Mouse (Mus musculus) gastrocnemius, postnatal 14 days (tissue): ENCODE measurements around the gene Pxn. TPM values are rescaled to one million over a fixed set of nuclear protein-coding genes. Genes with fewer than 3 reads are reported as not detected.
"Not testable (repeated sequence)": the region's sequence is repeated elsewhere in the genome, so short reads cannot be mapped to it uniquely, and the experiment has no call there.

Experiments
- DNase-seq: peaks from one replicate; pipeline ENCODE4 v3.0.0; 2021; ENCODE audit warnings: mixed read lengths
- intact Hi-C: fragments of 180-260 bp; cut with DNase I; formaldehyde crosslinking; loops from one replicate; pipeline ENCODE4 v1.15.1; 2025; ENCODE audit warnings: low total_unique reads
- total RNA-seq, 2 experiments: library from RNA; stranded (reverse); gene quantifications; 2 replicates each; pipeline ENCODE4 v1.2.3; 2021

The Pxn gene
- total RNA-seq, 2 experiments from 2014 or later = 80.6 to 83.4 TPM

DNA sequence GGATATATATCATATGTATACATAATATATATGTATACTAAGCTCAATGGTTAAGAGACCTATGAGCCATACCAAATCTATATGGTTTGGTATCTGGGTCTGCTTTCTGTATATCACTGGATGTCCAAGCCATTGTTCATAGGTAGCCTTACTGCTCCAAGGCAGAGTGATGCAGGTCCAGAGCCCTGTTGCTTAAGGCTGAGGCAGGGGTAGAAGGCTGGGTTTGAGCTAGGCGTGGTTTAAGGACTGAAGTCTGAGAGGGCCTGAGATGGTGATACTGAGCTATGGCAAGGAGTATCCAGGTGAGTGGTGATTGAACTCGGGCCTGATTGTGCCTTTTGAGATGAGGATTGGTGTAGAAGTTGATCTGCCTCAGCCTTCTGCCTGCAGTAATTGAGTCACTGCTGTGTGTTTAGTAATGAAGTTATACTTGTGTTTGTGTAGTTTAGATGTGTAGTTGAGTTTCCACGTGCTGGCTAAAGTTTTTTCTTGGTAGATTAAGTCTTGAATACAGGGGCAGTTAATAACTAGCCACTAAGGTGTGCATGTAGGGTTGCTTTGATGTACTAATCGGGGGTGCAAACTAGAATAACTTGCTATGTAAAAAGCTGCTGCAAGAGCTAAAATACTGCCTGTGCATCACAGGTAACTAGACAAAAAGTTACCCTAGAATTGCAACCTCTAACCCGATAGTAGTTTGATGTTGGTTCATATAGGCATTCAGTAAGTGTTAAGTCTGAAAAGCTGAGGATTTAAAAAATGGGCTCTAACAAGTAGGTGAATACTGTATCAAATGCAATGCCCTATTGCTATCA, 57.5 kb downstream of the Pxn start:
- DNase-seq = no peak
- intact Hi-C loops = no loop called here

- intact Hi-C loops = no loop called here
- peak; percentile 82 for DNase-seq
These were observed 58.4 kb downstream of the Pxn start, which contains the start of gene Gcn1l1 for GRCm38 (mm10) chr5:115564737-115565393. TSS of gene Gcn1l1 (plus strand) at chr5:115565254.

- intact Hi-C loops = no loop called here
- no peak for DNase-seq
These were observed 58.9 kb downstream of the Pxn start for GRCm38 (mm10) chr5:115565403-115565802.

GRCm38 (mm10) chr5:115568681-115569080, 62.2 kb downstream of the Pxn start:
- DNase-seq = no peak
- intact Hi-C loops = no loop called here

DNA sequence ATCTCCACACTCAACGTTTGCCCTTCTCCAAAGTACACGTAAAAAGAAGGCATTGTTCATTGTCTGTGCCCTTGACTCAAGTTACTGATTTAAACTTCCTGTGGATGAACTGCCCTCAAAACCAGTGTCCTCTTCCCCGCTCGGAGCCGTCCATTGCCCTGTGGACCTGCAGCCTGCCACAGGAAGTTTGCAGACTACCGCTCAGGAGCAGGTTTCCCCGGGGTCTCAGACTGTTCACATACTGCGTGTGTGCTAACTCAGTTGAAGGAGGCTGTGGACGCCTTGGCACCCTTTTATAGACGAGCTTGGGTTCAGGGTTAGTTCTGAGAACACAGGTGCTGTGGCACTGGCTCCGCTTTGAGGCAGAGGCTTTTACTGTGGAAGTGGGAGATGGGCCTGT, 62.8 kb downstream of the Pxn start:
- intact Hi-C loops = no loop called here
- DNase-seq = no peak

DNA sequence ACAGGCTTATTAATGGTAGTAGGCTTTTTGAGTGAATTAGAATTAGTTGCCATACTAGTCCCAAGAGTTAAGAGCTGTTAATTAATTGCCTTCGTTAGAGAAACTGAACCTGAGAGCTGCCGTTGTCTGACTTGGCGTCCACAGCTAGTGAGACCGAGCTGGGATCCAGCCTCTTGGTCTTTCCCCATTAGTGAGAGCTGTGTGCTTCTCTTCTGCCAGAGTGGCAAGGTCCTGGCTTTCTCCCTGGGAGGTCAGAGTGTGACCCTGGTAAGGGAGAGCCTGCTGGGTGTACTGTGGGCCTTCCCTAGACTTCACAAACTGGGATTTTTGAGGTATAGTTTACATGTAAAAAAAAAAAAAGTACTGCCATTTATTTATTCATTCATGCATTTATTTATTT, 63.2 kb downstream of the Pxn start:
- intact Hi-C loops = no loop called here
- DNase-seq = no peak

DNA sequence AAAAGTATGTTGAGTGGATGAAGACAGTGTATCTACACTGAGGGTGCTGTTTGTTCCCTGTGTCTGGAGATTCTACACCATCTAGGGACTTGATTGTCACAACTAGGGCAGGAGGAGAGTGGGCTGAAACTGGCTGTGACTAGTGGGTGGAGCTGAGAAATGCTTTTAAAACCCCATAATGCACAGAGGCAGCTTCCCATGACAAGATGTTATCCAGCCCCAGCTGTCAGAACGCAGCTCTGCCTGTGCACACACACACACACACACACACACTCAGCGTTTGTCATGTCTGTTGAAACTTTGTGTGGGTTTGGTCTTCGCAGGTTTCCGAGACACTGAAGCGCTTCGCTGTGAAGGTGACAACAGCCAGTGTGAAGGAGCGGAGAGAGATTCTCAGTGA, 64.6 kb downstream of the Pxn start:
- no peak for DNase-seq
- intact Hi-C loops = no loop called here

GRCm38 (mm10) chr5:115572679-115573535, 66.4 kb downstream of the Pxn start:
- DNase-seq = no peak
- intact Hi-C loops = no loop called here

GRCm38 (mm10) chr5:115574992-115575391, 68.5 kb downstream of the Pxn start:
- intact Hi-C loops = no loop called here

DNA sequence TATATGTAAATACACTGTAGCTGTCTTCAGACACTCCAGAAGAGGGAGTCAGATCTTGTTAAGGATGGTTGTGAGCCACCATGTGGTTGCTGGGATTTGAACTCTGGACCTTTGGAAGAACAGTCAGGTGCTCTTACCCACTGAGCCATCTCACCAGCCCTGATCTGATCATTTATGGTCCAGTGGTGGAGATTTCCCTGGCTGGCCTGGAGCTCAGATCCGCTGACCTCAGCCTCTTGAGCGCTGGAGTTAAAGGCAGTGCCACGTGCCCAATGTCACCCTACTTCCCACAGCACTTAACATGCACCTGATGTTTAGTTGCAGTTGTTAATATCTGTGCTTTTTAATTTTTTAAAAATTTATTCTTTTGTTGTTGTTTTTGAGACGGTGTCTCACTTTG, 71.2 kb downstream of the Pxn start:
- intact Hi-C loops, DNase-seq: not testable (repeated sequence)

More at GRCm38 (mm10) chr5:115574992-115575391, 68.5 kb downstream of the Pxn start:
- peak; percentile 51 for DNase-seq

GRCm38 (mm10) chr5:115578922-115579321, 72.4 kb downstream of the Pxn start:
- DNase-seq = no peak
- intact Hi-C loops = no loop called here

GRCm38 (mm10) chr5:115579363-115579762, 72.9 kb downstream of the Pxn start:
- intact Hi-C loops = no loop called here
- DNase-seq = no peak

DNA sequence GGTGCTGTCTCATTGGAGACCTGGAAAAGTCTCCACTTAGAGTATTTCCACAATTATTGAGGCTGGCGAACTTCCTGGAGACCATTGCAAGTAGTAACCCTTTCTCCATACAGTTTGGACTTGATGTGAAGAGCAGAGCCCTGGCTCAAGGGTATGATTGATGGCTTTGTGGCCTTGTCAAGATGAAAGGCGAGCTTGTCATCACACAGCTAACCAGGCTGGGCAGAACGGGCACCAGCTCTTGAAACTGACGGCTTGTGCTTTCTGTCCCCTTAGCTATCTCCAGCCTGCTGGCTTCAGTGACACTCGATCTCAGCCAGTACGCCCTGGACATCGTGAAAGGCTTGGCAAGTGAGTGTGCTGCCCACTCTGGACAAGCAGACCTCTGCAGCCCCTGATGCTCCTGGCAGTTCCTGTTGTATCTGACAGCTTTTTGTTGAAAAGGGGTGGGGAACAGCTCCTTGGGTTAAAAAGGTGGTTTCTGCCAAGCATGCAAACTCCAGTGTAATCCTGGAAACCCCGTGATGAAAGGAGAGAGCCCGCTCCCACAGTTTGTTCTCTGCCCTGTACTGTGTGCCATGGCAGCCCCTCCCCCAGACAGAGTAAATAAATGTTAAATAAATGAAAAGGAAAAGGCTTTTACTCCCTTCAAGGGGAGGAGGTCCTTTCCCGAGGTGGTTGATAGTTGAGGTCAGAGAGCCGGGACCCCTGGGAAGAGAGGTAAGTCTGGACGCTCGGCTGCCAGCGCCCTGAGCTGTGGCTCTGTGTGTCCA, 73.9 kb downstream of the Pxn start:
- no peak for DNase-seq
- intact Hi-C loops = no loop called here

DNA sequence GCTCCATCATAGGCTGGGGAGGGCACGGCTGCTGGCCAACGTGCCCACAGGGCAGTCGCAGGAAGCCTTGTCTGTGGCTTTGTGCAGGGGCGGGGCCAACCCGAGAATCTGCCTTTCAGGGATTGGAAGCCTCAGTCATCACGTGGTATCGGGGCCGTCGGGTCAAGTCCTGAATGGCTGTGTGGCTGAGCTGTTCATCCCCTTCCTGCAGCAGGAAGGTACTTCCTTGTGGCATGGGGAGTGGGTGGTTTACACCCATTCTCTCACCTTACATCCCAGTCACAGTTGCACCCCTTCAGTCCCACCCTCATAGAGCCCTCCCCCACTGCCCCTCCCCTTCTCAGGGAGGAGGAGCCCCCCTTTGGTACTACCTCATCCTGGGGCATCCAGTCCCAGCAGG, 75.2 kb downstream of the Pxn start:
- intact Hi-C loops = no loop called here
- no peak for DNase-seq

DNA sequence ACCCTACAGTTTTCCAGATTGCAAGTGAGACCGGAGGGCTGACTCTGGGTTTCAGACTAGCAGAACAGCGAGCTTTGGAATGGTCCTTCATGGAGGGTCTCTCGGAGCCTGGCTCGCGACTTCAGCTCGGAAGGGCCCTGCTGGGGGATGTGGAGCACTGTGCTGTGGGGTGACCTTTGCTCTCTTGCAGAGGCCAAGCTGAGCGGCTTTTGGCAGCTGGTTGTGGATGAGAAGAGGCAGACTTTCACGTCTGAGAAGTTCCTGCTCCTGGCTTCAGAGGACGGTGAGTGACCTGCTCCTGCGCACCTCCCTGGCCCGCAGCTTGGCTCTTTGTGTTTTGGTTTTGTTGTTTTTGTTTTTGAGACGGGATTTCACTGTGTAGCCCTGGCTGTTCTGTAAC, 79.1 kb downstream of the Pxn start:
- DNase-seq = no peak
- intact Hi-C loops = no loop called here

GRCm38 (mm10) chr5:115586166-115586565, 79.7 kb downstream of the Pxn start:
- intact Hi-C loops = no loop called here
- no peak for DNase-seq

DNA sequence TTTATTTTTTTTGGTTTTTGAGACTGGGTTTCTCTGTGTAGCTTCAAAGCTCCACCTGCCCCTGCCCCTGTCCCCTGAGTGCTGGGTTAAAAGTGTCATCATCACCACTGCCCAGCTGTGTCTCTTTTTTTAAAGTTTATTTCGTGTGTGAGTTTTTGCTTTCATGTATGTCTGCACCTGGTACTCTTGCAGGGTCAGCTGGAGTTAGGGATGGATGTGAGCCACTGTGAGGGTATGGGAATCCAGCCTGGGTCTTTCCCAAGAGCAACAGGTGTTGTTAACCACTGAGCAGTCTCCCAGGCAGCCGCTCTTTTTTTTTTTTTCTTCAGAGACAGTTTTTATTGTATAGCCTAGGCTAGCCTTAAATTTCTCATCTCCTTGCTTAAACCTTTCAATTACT, 80.3 kb downstream of the Pxn start:
- no peak for DNase-seq
- intact Hi-C loops = no loop called here

GRCm38 (mm10) chr5:115591028-115591427, 84.6 kb downstream of the Pxn start:
- intact Hi-C loops = no loop called here
- DNase-seq = no peak

DNA sequence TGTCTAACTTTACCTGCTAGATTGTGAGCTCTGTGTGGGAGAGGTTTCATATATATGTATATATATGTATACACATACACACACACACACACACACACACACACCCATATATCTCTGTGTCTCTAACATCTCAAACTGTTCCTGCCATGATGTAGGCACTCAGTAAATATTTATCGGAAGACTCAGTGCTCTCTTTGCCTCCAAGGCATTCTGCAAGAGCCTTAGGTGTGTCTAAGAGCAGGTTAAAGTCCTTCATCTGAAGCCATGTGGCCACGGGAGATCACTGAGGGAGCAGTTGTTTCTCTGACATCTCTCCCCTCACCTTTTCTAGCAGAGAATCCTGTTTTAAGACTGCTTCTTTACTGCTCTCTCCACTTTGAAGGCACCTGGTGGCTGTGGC, 85.0 kb downstream of the Pxn start:
- no peak for DNase-seq
- intact Hi-C loops = no loop called here
